Mouse (Mus musculus): ENCODE measurements around the gene Gtf2a1. TPM values are rescaled to one million over a fixed set of nuclear protein-coding genes. Genes with fewer than 3 reads are reported as not detected.

The Gtf2a1 gene
- 46.6 and 54.9 TPM in 2 replicates for polyA plus RNA-seq (2012; ENCODE audit: insufficient read depth, insufficient read length, missing spikeins)

- peak within 1 kb of the TSS; percentile 98 for H3K4me3 ChIP-seq (ENCODE audit: insufficient read depth, low read length)
- TF ChIP-seq CTCF (IDR thresholded peaks at IDR 0.05; ENCODE audit: low read depth, low read length) (no peak), POLR2A (IDR thresholded peaks at IDR 0.05; ENCODE audit: borderline replicate concordance, low read depth, low read length) (peak; percentile 100)
- H3K27ac ChIP-seq (ENCODE audit: insufficient read depth, low read depth, low read length): peak within 1 kb of the TSS; percentile 100
- peaks cover 27% of the 10 kb centered on the region for H3K4me1 ChIP-seq (ENCODE audit: control insufficient read depth, insufficient read depth, low read length)
These were observed at the start of gene Gtf2a1 for GRCm38 (mm10) chr12:91589847-91590690. TSS of gene Gtf2a1 (minus strand) at chr12:91590487.

DNA sequence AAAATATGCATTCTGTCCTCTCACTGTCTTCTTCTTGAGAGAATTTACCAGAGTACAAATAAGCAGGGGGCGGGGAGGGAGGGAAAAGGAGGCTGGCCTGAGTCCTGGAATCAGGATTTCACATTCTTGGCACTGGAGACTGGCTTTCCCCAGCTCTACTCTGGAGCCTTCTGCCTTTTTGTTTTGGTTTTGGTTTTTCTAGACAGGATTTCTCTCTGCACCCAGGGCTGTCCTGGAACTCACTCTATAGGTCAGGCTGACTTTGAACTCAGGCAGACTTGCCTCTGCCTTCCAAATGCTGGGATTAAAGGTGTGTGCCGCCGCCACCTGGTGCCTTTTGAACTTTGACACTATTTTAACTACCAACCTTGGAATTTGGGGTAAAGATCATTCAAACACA is 48.1 kb upstream of the Gtf2a1 start:
- H3K27ac ChIP-seq (ENCODE audit: insufficient read depth, low read depth, low read length): no peak overlapping the region
- H3K4me1 ChIP-seq (ENCODE audit: control insufficient read depth, insufficient read depth, low read length): peaks cover 12% of the 10 kb centered on the region
- no peak overlapping the region for H3K4me3 ChIP-seq (ENCODE audit: insufficient read depth, low read length)
- no peak for TF ChIP-seq POLR2A (IDR thresholded peaks at IDR 0.05; ENCODE audit: borderline replicate concordance, low read depth, low read length)
- no peak for TF ChIP-seq CTCF (IDR thresholded peaks at IDR 0.05; ENCODE audit: low read depth, low read length)

- Histone ChIP-seq H3K27ac (ENCODE audit: insufficient read depth, low read depth, low read length) (no peak overlapping the region), H3K4me3 (ENCODE audit: insufficient read depth, low read length) (no peak overlapping the region)
- TF ChIP-seq CTCF (IDR thresholded peaks at IDR 0.05; ENCODE audit: low read depth, low read length) (no peak), POLR2A (IDR thresholded peaks at IDR 0.05; ENCODE audit: borderline replicate concordance, low read depth, low read length) (no peak)
These were observed 47.0 kb upstream of the Gtf2a1 start for GRCm38 (mm10) chr12:91637136-91637909.

DNA sequence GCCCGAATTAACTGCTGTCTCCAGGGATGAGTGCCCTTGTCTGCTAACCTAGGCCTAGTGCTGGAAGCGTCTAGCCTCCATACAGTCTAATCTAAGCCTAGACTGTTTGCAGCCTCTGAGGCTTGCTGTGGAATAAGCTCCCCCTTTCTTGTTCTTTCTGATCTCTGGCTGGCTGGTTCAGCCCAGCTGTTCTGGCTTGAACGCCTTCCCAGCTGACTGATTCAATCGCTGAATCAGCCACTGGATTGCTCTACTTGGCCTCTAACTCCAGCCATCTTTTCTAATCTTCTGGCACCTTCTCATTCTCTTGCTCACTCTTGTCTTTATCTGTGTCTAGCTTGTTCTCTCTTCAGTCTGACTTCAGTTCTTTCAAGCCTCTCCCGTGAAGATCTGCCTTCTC is 36.2 kb upstream of the Gtf2a1 start:
- H3K4me3 ChIP-seq (ENCODE audit: insufficient read depth, low read length): no peak overlapping the region
- no peak for TF ChIP-seq CTCF (IDR thresholded peaks at IDR 0.05; ENCODE audit: low read depth, low read length)
- no peak for TF ChIP-seq POLR2A (IDR thresholded peaks at IDR 0.05; ENCODE audit: borderline replicate concordance, low read depth, low read length)
- no peak overlapping the region for H3K27ac ChIP-seq (ENCODE audit: insufficient read depth, low read depth, low read length)
- no peaks in the 10 kb centered on the region for H3K4me1 ChIP-seq (ENCODE audit: control insufficient read depth, insufficient read depth, low read length)

More at GRCm38 (mm10) chr12:91637136-91637909, 47.0 kb upstream of the Gtf2a1 start:
- H3K4me1 ChIP-seq (ENCODE audit: control insufficient read depth, insufficient read depth, low read length): peaks cover 12% of the 10 kb centered on the region

GRCm38 (mm10) chr12:91625013-91625412 is 34.7 kb upstream of the Gtf2a1 start:
- H3K4me1 ChIP-seq (ENCODE audit: control insufficient read depth, insufficient read depth, low read length): peaks cover 3% of the 10 kb centered on the region
- no peak overlapping the region for H3K4me3 ChIP-seq (ENCODE audit: insufficient read depth, low read length)
- no peak for TF ChIP-seq POLR2A (IDR thresholded peaks at IDR 0.05; ENCODE audit: borderline replicate concordance, low read depth, low read length)
- no peak overlapping the region for H3K27ac ChIP-seq (ENCODE audit: insufficient read depth, low read depth, low read length)

- H3K27ac ChIP-seq (ENCODE audit: insufficient read depth, low read depth, low read length): no peak overlapping the region
- H3K4me1 ChIP-seq (ENCODE audit: control insufficient read depth, insufficient read depth, low read length): peaks cover 8% of the 10 kb centered on the region; the same call in 1 of the 2 replicates
- no peak overlapping the region for H3K4me3 ChIP-seq (ENCODE audit: insufficient read depth, low read length)
- no peak for TF ChIP-seq POLR2A (IDR thresholded peaks at IDR 0.05; ENCODE audit: borderline replicate concordance, low read depth, low read length)
- TF ChIP-seq CTCF (IDR thresholded peaks at IDR 0.05; ENCODE audit: low read depth, low read length): no peak
These were observed 19.1 kb upstream of the Gtf2a1 start for GRCm38 (mm10) chr12:91609425-91609824.

GRCm38 (mm10) chr12:91607678-91608077 is 17.4 kb upstream of the Gtf2a1 start:
- Histone ChIP-seq H3K4me1 (ENCODE audit: control insufficient read depth, insufficient read depth, low read length) (peaks cover 8% of the 10 kb centered on the region; the same call in 1 of the 2 replicates), H3K4me3 (ENCODE audit: insufficient read depth, low read length) (no peak overlapping the region), H3K27ac (ENCODE audit: insufficient read depth, low read depth, low read length) (no peak overlapping the region)
- TF ChIP-seq POLR2A (IDR thresholded peaks at IDR 0.05; ENCODE audit: borderline replicate concordance, low read depth, low read length): no peak
- no peak for TF ChIP-seq CTCF (IDR thresholded peaks at IDR 0.05; ENCODE audit: low read depth, low read length)

- Histone ChIP-seq H3K27ac (ENCODE audit: insufficient read depth, low read depth, low read length) (no peak overlapping the region), H3K4me3 (ENCODE audit: insufficient read depth, low read length) (no peak overlapping the region), H3K4me1 (ENCODE audit: control insufficient read depth, insufficient read depth, low read length) (peaks cover 8% of the 10 kb centered on the region; the same call in 1 of the 2 replicates)
- TF ChIP-seq CTCF (IDR thresholded peaks at IDR 0.05; ENCODE audit: low read depth, low read length) (no peak), POLR2A (IDR thresholded peaks at IDR 0.05; ENCODE audit: borderline replicate concordance, low read depth, low read length) (no peak)
These were observed 16.4 kb upstream of the Gtf2a1 start for GRCm38 (mm10) chr12:91606651-91607050.

DNA sequence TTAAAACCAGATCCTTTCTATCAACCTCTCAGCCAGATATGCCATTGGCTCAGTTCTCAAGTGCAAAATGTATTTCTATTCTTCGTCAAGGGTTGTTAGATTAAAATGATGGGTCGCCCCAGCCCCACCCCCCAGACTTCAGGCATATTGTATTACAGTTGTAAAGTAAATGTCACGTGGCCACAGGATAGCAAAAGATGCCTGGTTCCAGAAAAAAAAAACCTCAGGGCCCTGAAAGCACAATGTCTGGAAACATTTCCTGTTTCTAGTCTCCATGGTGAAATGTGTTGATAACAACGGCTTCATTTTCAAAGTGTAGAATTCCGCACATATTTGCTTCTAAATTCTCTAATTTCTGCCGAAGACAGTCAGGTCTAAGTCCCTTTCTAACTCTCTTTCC is 14.3 kb upstream of the Gtf2a1 start:
- TF ChIP-seq CTCF (IDR thresholded peaks at IDR 0.05; ENCODE audit: low read depth, low read length) (no peak), POLR2A (IDR thresholded peaks at IDR 0.05; ENCODE audit: borderline replicate concordance, low read depth, low read length) (no peak)
- H3K4me3 ChIP-seq (ENCODE audit: insufficient read depth, low read length): no peak overlapping the region
- peaks cover 8% of the 10 kb centered on the region; the same call in 1 of the 2 replicates for H3K4me1 ChIP-seq (ENCODE audit: control insufficient read depth, insufficient read depth, low read length)
- H3K27ac ChIP-seq (ENCODE audit: insufficient read depth, low read depth, low read length): no peak overlapping the region
